Comparison of ENCODE assay signal across 9 mouse cellular contexts in genomic region chr16:21644574-21644973, GRCm38 (mm10). TPM values are rescaled to one million over a fixed set of nuclear protein-coding genes. Genes with fewer than 3 reads are reported as not detected.
A peak's percentile ranks its signal among the peaks of the same experiment; 100 is the strongest.
DNase-seq lines count a peak whose midpoint lies in the region; ATAC-seq and TF ChIP-seq lines count a peak whose summit lies in the region.
"Had no signal": no experiment of that assay in that cellular context is flagged by ENCODE, and none has a peak within 500 bp of the region (broad histone marks: within the 10 kb centered on the region; RNA-seq: fewer than 3 reads in every experiment).

No protein-coding gene starts in this region.

- no peaks in the 10 kb centered on the region for H3K9me3 ChIP-seq in forebrain, embryonic 15.5 days
- H3K9me3 ChIP-seq in intestine, postnatal 0 days (ENCODE audit: control insufficient read depth) = no peaks in the 10 kb centered on the region
- no peaks in the 10 kb centered on the region for H3K9me3 ChIP-seq in neural tube, embryonic 13.5 days

- H3K4me3 ChIP-seq in left cerebral cortex, adult 2 months = no peak overlapping the region
- H3K4me3 ChIP-seq in forebrain, embryonic 15.5 days = no peak overlapping the region
- no peak overlapping the region for H3K4me3 ChIP-seq in intestine, postnatal 0 days (ENCODE audit: low read depth, low read length)
- no peak overlapping the region for H3K4me3 ChIP-seq in neural tube, embryonic 13.5 days
- H3K4me3 ChIP-seq: erythroblast, embryonic 14.5 days had no signal

- no peak for ATAC-seq in forebrain, embryonic 15.5 days (replicated peaks)
- ATAC-seq in intestine, postnatal 0 days = no peak; the same call in 1 of the 2 replicates
- no peak for ATAC-seq in neural tube, embryonic 13.5 days (ENCODE audit: low read depth)

- 0 out of 2 replicates have a peak, but pooled peaks cover 4% of the 10 kb centered on the region for H3K36me3 ChIP-seq in forebrain, embryonic 15.5 days
- H3K36me3 ChIP-seq in intestine, postnatal 0 days (ENCODE audit: control insufficient read depth, insufficient read depth) = peaks cover 7% of the 10 kb centered on the region; the same call in 1 of the 2 replicates
- peaks cover 37% of the 10 kb centered on the region for H3K36me3 ChIP-seq in neural tube, embryonic 13.5 days

- DNase-seq in left cerebral cortex, adult 2 months (ENCODE audit: extremely low spot score in 1 of 2, low spot score in 2 of 2) = no peak
- DNase-seq in left cerebral cortex, postnatal 36 days (ENCODE audit: low spot score in 2 of 2) = no peak
- no peak for DNase-seq in right cerebral cortex, postnatal 14 days
- DNase-seq in right cerebral cortex, adult 2 months (ENCODE audit: low spot score in 2 of 2) = no peak
- DNase-seq in layer of hippocampus, adult 9-11 months = no peak

- no peak overlapping the region for H3K4me2 ChIP-seq in forebrain, embryonic 15.5 days (replicated peaks)
- peak overlapping the region; percentile 55; the same call in 1 of the 2 replicates for H3K4me2 ChIP-seq in intestine, postnatal 0 days (replicated peaks; ENCODE audit: low read depth)
- no peak overlapping the region for H3K4me2 ChIP-seq in neural tube, embryonic 13.5 days

- intact Hi-C loops in left cerebral cortex, adult 2 months (cut with DNase I) = no loop called here
- intact Hi-C loops in left cerebral cortex, postnatal 36 days (cut with DNase I) = no loop called here

- WGBS in forebrain, embryonic 15.5 days = 71% methylated on average over 3 of the region's 3 CpGs
- WGBS in intestine, postnatal 0 days = 49% methylated on average over 3 of the region's 3 CpGs
- 73% methylated on average over 3 of the region's 3 CpGs for WGBS in neural tube, embryonic 13.5 days

- TF ChIP-seq CTCF in left cerebral cortex, adult 2 months (IDR thresholded peaks at IDR 0.05) = no peak
- no peak for TF ChIP-seq CTCF in intestine, postnatal 0 days (IDR thresholded peaks at IDR 0.05; ENCODE audit: low read depth)

- H3K4me1 ChIP-seq in forebrain, embryonic 15.5 days = peaks cover 6% of the 10 kb centered on the region
- peaks cover 6% of the 10 kb centered on the region for H3K4me1 ChIP-seq in intestine, postnatal 0 days (replicated peaks; ENCODE audit: control insufficient read depth, insufficient read depth, low read length)
- H3K4me1 ChIP-seq in neural tube, embryonic 13.5 days (replicated peaks) = peaks cover 19% of the 10 kb centered on the region

- peak overlapping the region; percentile 79; the same call in 1 of the 2 replicates for H3K27ac ChIP-seq in left cerebral cortex, adult 2 months
- H3K27ac ChIP-seq in forebrain, embryonic 15.5 days (replicated peaks) = 0 out of 2 replicates have a peak overlapping the region, but pooled peaks have one; percentile 34
- peak overlapping the region; percentile 74 for H3K27ac ChIP-seq in intestine, postnatal 0 days (ENCODE audit: low read depth, low read length)
- peak overlapping the region; percentile 70 for H3K27ac ChIP-seq in neural tube, embryonic 13.5 days (replicated peaks)

- no peak overlapping the region for H3K9ac ChIP-seq in forebrain, embryonic 15.5 days (replicated peaks)
- H3K9ac ChIP-seq in intestine, postnatal 0 days (ENCODE audit: low read depth, low read length) = peak overlapping the region; percentile 34; the same call in 1 of the 2 replicates
- H3K9ac ChIP-seq in neural tube, embryonic 13.5 days = no peak overlapping the region

- H3K27me3 ChIP-seq in forebrain, embryonic 15.5 days = no peaks in the 10 kb centered on the region
- H3K27me3 ChIP-seq in intestine, postnatal 0 days (replicated peaks; ENCODE audit: control insufficient read depth, insufficient read depth, low read length) = no peaks in the 10 kb centered on the region
- no peaks in the 10 kb centered on the region for H3K27me3 ChIP-seq in neural tube, embryonic 13.5 days

RNA-seq across cellular contexts. Expression of gene 2510009E07Rik, which starts 49.9 kb away (rescaled TPM):
- 10 to 100 TPM; 47.8 to 56.5 TPM for total RNA-seq in left cerebral cortex, adult 2 months (2021)
- 10 to 100 TPM; 46.9 to 47.0 TPM for total RNA-seq in left cerebral cortex, postnatal 36 days (2021)
- polyA plus RNA-seq in forebrain, embryonic 15.5 days (2015; fragmentation: Nextera tagmentation; extraction: Ambion mirVana) = 41.6 and 42.7 TPM in 2 replicates
- 7.7 and 8.7 TPM in 2 replicates for polyA plus RNA-seq in intestine, postnatal 0 days (2015; fragmentation: Nextera tagmentation; extraction: Ambion mirVana)
- 54.0 and 56.5 TPM in 2 replicates for polyA plus RNA-seq in neural tube, embryonic 13.5 days (2015; fragmentation: Nextera tagmentation; extraction: Ambion mirVana)
- polyA plus RNA-seq: erythroblast, embryonic 14.5 days had no signal
